Mouse (Mus musculus): ENCODE measurements at regions not wholly inside any gene's neighbourhood (a gene's known extent, or its start where the extent isn't known, plus 50 kb on each side); places are given as distances from the start of the nearest gene placed in this dataset.

GRCm38 (mm10) chr14:54070240-54070639 lies 183.7 kb downstream of the Dad1 start:
- Histone ChIP-seq H3K36me3 (no peaks in the 10 kb centered on the region), H3K4me3 (no peak overlapping the region), H3K27ac (replicated peaks) (no peak overlapping the region), H3K4me1 (peaks cover 17% of the 10 kb centered on the region), H3K27me3 (ENCODE audit: low read depth, poor library complexity, severe bottlenecking) (no peaks in the 10 kb centered on the region), H3K9me3 (replicated peaks) (no peaks in the 10 kb centered on the region)
- DNase-seq (ENCODE audit: low spot score), result no peak

- 95% methylated on average over 1 of the region's 1 CpGs for WGBS
- Histone ChIP-seq H3K4me1 (peaks cover 23% of the 10 kb centered on the region), H3K4me3 (no peak overlapping the region), H3K9me3 (replicated peaks) (no peaks in the 10 kb centered on the region), H3K36me3 (no peaks in the 10 kb centered on the region), H3K27me3 (ENCODE audit: low read depth, poor library complexity, severe bottlenecking) (no peaks in the 10 kb centered on the region), H3K27ac (replicated peaks) (no peak overlapping the region)
- no peak for DNase-seq (ENCODE audit: low spot score)
Measured at GRCm38 (mm10) chr14:54068684-54069083, 185.2 kb downstream of the Dad1 start.

- DNase-seq (ENCODE audit: low spot score), result no peak
- no peaks in the 10 kb centered on the region for H3K9me3 ChIP-seq (replicated peaks)
- peaks cover 16% of the 10 kb centered on the region for H3K4me1 ChIP-seq
- WGBS, result 66% methylated on average over 4 of the region's 4 CpGs
- H3K27ac ChIP-seq (replicated peaks), result peak overlapping the region; percentile 42; the same call in 1 of the 2 replicates
- no peaks in the 10 kb centered on the region for H3K36me3 ChIP-seq
- H3K4me3 ChIP-seq, result no peak overlapping the region
- H3K27me3 ChIP-seq (ENCODE audit: low read depth, poor library complexity, severe bottlenecking), result no peaks in the 10 kb centered on the region
Measured at GRCm38 (mm10) chr14:54065466-54065865, 188.4 kb downstream of the Dad1 start.

- DNase-seq (ENCODE audit: low spot score), result peak; percentile 74
- Histone ChIP-seq H3K9me3 (replicated peaks) (no peaks in the 10 kb centered on the region), H3K4me1 (peaks cover 19% of the 10 kb centered on the region), H3K4me3 (no peak overlapping the region), H3K27ac (replicated peaks) (no peak overlapping the region; the same call in 1 of the 2 replicates), H3K36me3 (no peaks in the 10 kb centered on the region), H3K27me3 (ENCODE audit: low read depth, poor library complexity, severe bottlenecking) (no peaks in the 10 kb centered on the region)
- 30% methylated on average over 11 of the region's 11 CpGs for WGBS
Measured at GRCm38 (mm10) chr14:54064541-54065402, 189.1 kb downstream of the Dad1 start.

- 47% methylated on average over 3 of the region's 3 CpGs for WGBS
- Histone ChIP-seq H3K27ac (replicated peaks) (no peak overlapping the region), H3K4me1 (peaks cover 19% of the 10 kb centered on the region), H3K9me3 (replicated peaks) (no peaks in the 10 kb centered on the region), H3K4me3 (no peak overlapping the region), H3K27me3 (ENCODE audit: low read depth, poor library complexity, severe bottlenecking) (no peaks in the 10 kb centered on the region), H3K36me3 (no peaks in the 10 kb centered on the region)
- DNase-seq (ENCODE audit: low spot score), result no peak
Measured at GRCm38 (mm10) chr14:54061570-54061969, 192.3 kb downstream of the Dad1 start.

GRCm38 (mm10) chr14:54059776-54060175 lies 194.1 kb downstream of the Dad1 start:
- 21% methylated on average over 4 of the region's 4 CpGs for WGBS
- Histone ChIP-seq H3K27me3 (ENCODE audit: low read depth, poor library complexity, severe bottlenecking) (no peaks in the 10 kb centered on the region), H3K4me1 (peaks cover 10% of the 10 kb centered on the region), H3K4me3 (no peak overlapping the region), H3K27ac (replicated peaks) (0 out of 2 replicates have a peak overlapping the region, but pooled peaks have one; percentile 28), H3K9me3 (replicated peaks) (no peaks in the 10 kb centered on the region), H3K36me3 (no peaks in the 10 kb centered on the region)
- peak; percentile 75 for DNase-seq (ENCODE audit: low spot score)

- no peak overlapping the region for H3K4me3 ChIP-seq
Measured at GRCm38 (mm10) chr14:54059096-54059495, 194.8 kb downstream of the Dad1 start.

GRCm38 (mm10) chr14:54056691-54057090 lies 197.2 kb downstream of the Dad1 start:
- 86% methylated on average over 7 of the region's 7 CpGs for WGBS

More at GRCm38 (mm10) chr14:54059096-54059495, 194.8 kb downstream of the Dad1 start:
- no peak overlapping the region for H3K27ac ChIP-seq (replicated peaks)
- H3K36me3 ChIP-seq, result no peaks in the 10 kb centered on the region
- 93% methylated on average over 6 of the region's 6 CpGs for WGBS
- DNase-seq (ENCODE audit: low spot score), result no peak
- H3K4me1 ChIP-seq, result peaks cover 10% of the 10 kb centered on the region; the same call in 1 of the 2 replicates
- no peaks in the 10 kb centered on the region for H3K27me3 ChIP-seq (ENCODE audit: low read depth, poor library complexity, severe bottlenecking)
- H3K9me3 ChIP-seq (replicated peaks), result no peaks in the 10 kb centered on the region

GRCm38 (mm10) chr14:54055390-54055789 lies 198.5 kb downstream of the Dad1 start:
- H3K27ac ChIP-seq (replicated peaks), result no peak overlapping the region
- no peak overlapping the region for H3K4me3 ChIP-seq
- DNase-seq (ENCODE audit: low spot score), result no peak
- no peaks in the 10 kb centered on the region for H3K27me3 ChIP-seq (ENCODE audit: low read depth, poor library complexity, severe bottlenecking)
- H3K36me3 ChIP-seq, result no peaks in the 10 kb centered on the region
- H3K4me1 ChIP-seq, result peaks cover 3% of the 10 kb centered on the region; the same call in 1 of the 2 replicates
- 89% methylated on average over 6 of the region's 6 CpGs for WGBS
- H3K9me3 ChIP-seq (replicated peaks), result no peaks in the 10 kb centered on the region

More at GRCm38 (mm10) chr14:54056691-54057090, 197.2 kb downstream of the Dad1 start:
- Histone ChIP-seq H3K27ac (replicated peaks) (no peak overlapping the region), H3K4me1 (peaks cover 8% of the 10 kb centered on the region; the same call in 1 of the 2 replicates), H3K27me3 (ENCODE audit: low read depth, poor library complexity, severe bottlenecking) (no peaks in the 10 kb centered on the region), H3K4me3 (no peak overlapping the region), H3K36me3 (no peaks in the 10 kb centered on the region), H3K9me3 (replicated peaks) (no peaks in the 10 kb centered on the region)
- DNase-seq (ENCODE audit: low spot score), result no peak

- DNase-seq (ENCODE audit: low spot score), result no peak
- Histone ChIP-seq H3K36me3 (no peaks in the 10 kb centered on the region), H3K4me3 (no peak overlapping the region), H3K27me3 (ENCODE audit: low read depth, poor library complexity, severe bottlenecking) (no peaks in the 10 kb centered on the region), H3K9me3 (replicated peaks) (no peaks in the 10 kb centered on the region), H3K27ac (replicated peaks) (no peak overlapping the region), H3K4me1 (no peaks in the 10 kb centered on the region)
- WGBS, result 92% methylated on average over 2 of the region's 2 CpGs
Measured at GRCm38 (mm10) chr14:54042286-54042685, 211.6 kb downstream of the Dad1 start.

- Histone ChIP-seq H3K27me3 (ENCODE audit: low read depth, poor library complexity, severe bottlenecking) (no peaks in the 10 kb centered on the region), H3K9me3 (replicated peaks) (no peaks in the 10 kb centered on the region), H3K4me1 (no peaks in the 10 kb centered on the region), H3K36me3 (no peaks in the 10 kb centered on the region), H3K4me3 (no peak overlapping the region), H3K27ac (replicated peaks) (no peak overlapping the region)
- 86% methylated on average over 2 of the region's 2 CpGs for WGBS
- no peak for DNase-seq (ENCODE audit: low spot score)
Measured at GRCm38 (mm10) chr14:54040644-54041043, 213.3 kb downstream of the Dad1 start.

GRCm38 (mm10) chr14:54034516-54034915 lies 219.4 kb downstream of the Dad1 start:
- no peaks in the 10 kb centered on the region for H3K36me3 ChIP-seq
- no peaks in the 10 kb centered on the region for H3K27me3 ChIP-seq (ENCODE audit: low read depth, poor library complexity, severe bottlenecking)
- H3K27ac ChIP-seq (replicated peaks), result no peak overlapping the region
- DNase-seq (ENCODE audit: low spot score), result no peak
- H3K4me1 ChIP-seq, result no peaks in the 10 kb centered on the region
- H3K9me3 ChIP-seq (replicated peaks), result no peaks in the 10 kb centered on the region
- WGBS, result 78% methylated on average over 2 of the region's 2 CpGs
- H3K4me3 ChIP-seq, result no peak overlapping the region

GRCm38 (mm10) chr14:54023552-54023951 lies 230.4 kb downstream of the Dad1 start:
- Histone ChIP-seq H3K4me1 (no peaks in the 10 kb centered on the region), H3K27ac (replicated peaks) (no peak overlapping the region), H3K4me3 (no peak overlapping the region), H3K9me3 (replicated peaks) (no peaks in the 10 kb centered on the region), H3K36me3 (no peaks in the 10 kb centered on the region), H3K27me3 (ENCODE audit: low read depth, poor library complexity, severe bottlenecking) (no peaks in the 10 kb centered on the region)
- WGBS, result 85% methylated on average over 4 of the region's 4 CpGs
- DNase-seq (ENCODE audit: low spot score), result no peak
